Mouse (Mus musculus) liver, adult 2 months (tissue): ENCODE results near the gene Chaf1b. TPM values are rescaled to one million over a fixed set of nuclear protein-coding genes. Genes with fewer than 3 reads are reported as not detected.
A peak's percentile ranks its signal among the peaks of the same experiment; 100 is the strongest.

Source experiments
- DNase-seq: peaks from one replicate; pipeline ENCODE4 v3.0.0-alpha.2; 2011; ENCODE audit warnings: low read depth, low spot score; ENCODE audit errors: extremely low read depth
- H3K27ac ChIP-seq: fragments of 200-500 bp; replicated peaks from 2 replicates; pipeline ENCODE4 v1.5.1; 2012; ENCODE audit warnings: low read depth, mild to moderate bottlenecking, control low read depth, inconsistent platforms, low read length; ENCODE audit not compliant: insufficient read depth
- H3K27me3 ChIP-seq: fragments of 200-500 bp; 2 replicates; pipeline ENCODE4 v1.6.1; 2012; ENCODE audit warnings: mild to moderate bottlenecking, moderate library complexity, low read length, inconsistent platforms; ENCODE audit not compliant: control insufficient read depth, insufficient read depth
- H3K36me3 ChIP-seq: fragments of 200-500 bp; 2 replicates; pipeline ENCODE4 v1.6.1; 2012; ENCODE audit warnings: low read length, inconsistent platforms; ENCODE audit not compliant: control insufficient read depth, insufficient read depth
- H3K4me1 ChIP-seq: fragments of 200-500 bp; 2 replicates; pipeline ENCODE4 v1.6.1; 2011; ENCODE audit warnings: low read length; ENCODE audit not compliant: control insufficient read depth, insufficient read depth
- H3K4me3 ChIP-seq: fragments of 200-500 bp; 2 replicates; pipeline ENCODE4 v1.5.1; 2011; ENCODE audit warnings: low read depth, mild to moderate bottlenecking, control low read depth, low read length, moderate library complexity; ENCODE audit not compliant: insufficient read depth
- H3K79me2 ChIP-seq: fragments of 200-500 bp; 2 replicates; pipeline ENCODE4 v1.6.1; 2012; ENCODE audit warnings: inconsistent platforms, mild to moderate bottlenecking, low read length, moderate library complexity; ENCODE audit not compliant: control insufficient read depth, insufficient read depth
- H3K9ac ChIP-seq: fragments of 200-500 bp; 2 replicates; pipeline ENCODE4 v1.6.1; 2012; ENCODE audit warnings: low read depth, mild to moderate bottlenecking, control low read depth, inconsistent platforms, low read length
- CTCF ChIP-seq: fragments of 200-500 bp; IDR thresholded peaks from 2 replicates; pipeline ENCODE4 v1.5.1; 2011; ENCODE audit warnings: low read depth, low read length, control low read depth
- POLR2A ChIP-seq: fragments of 200-500 bp; IDR thresholded peaks from 2 replicates; pipeline ENCODE4 v1.6.1; 2011; ENCODE audit warnings: low read length, control low read depth; ENCODE audit not compliant: insufficient read depth; ENCODE audit errors: extremely low read depth
- WGBS: fragments of 180-500 bp; shearing (Covaris S2); methylation state at CpG from one replicate; pipeline ENCODE4 v1.1.7; 2018; 5-methylcytosine and 5-hydroxymethylcytosine counted together
- polyA plus RNA-seq: library from polyadenylated mRNA; depleted of rRNA; stranded (reverse); fragments of >200 nt; gene quantifications from 2 replicates; pipeline ENCODE4 v1.2.3, GENCODE M21; 2012; rRNA removed
- total RNA-seq: library from RNA; depleted of rRNA; stranded (reverse); fragments of >200 nt; gene quantifications from 2 replicates; pipeline ENCODE4 v1.2.3, GENCODE M21; 2014; rRNA removed

Chaf1b gene
- total RNA-seq (1.6 and 3.0 TPM in 2 replicates), polyA plus RNA-seq (0.81 and 1.1 TPM in 2 replicates)

DNA sequence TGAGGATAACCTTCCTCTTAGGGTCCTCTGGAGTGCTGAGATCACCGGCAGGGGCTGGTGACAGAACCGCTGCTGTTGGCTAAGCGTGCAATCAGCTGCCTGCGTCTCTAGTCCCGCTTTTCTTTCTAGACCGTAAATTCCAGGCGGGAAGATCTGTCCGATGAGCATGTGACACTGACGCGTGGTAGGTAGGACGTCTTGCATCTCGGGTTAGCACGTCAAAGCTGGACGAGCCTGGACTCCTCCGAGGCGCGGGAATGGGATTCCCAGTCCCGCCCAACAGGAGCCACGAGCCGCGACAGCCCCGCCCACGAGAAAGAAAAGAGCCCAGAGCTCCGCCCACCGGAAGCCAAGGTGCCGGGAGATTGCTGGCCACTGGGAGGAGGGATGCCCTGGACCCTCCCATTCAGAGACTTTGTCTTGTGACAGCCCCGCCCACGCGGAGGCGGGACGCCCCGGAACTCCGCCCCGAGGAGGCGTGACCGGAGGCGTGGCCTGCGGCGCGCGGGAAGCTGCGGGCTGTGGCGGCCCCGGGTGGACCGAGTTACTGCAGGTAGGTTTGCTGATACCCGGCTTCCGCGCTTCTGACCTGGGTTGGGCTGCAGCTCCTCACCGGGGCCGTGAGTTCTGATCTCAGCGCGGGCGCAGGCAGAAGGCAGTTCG lies at the start of gene Chaf1b:
Gene Chaf1b, plus strand, starts transcription at position 479 of the 663 bp plus-strand sequence.
- Histone ChIP-seq H3K9ac (peak within 1 kb of the TSS; percentile 52), H3K4me1 (0 out of 2 replicates have a peak, but pooled peaks cover 2% of the 10 kb centered on the region), H3K4me3 (peak within 1 kb of the TSS; percentile 78), H3K36me3 (no peaks in the 10 kb centered on the region), H3K27ac (no peak within 1 kb of the TSS), H3K27me3 (no peaks in the 10 kb centered on the region), H3K79me2 (no peaks in the 10 kb centered on the region)
- under 1% methylated on average over 54 of the region's 54 CpGs for WGBS
- no peak for TF ChIP-seq POLR2A
- TF ChIP-seq CTCF = peak; percentile 22
- peak; percentile 85 for DNase-seq

DNA sequence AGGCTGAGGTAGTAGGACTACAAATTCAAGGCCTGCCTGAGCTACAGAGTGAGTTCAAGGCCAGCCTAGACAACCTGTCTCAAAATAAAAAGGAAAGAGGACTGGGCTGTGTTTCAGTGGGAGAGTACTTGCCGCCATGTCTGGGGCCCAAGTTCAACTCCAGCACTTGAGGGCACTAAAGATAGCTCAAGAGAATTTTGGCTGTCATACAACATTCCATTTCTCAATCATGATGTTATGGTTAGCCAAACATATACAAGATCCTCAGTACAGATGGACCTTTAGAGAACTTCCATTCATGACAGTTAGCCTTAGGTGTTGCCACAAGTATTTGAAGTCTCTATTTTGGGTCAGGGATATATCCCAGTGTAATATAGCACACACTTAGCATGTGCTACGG lies 49.6 kb upstream of the Chaf1b start:
- Histone ChIP-seq H3K9ac (no peak overlapping the region), H3K4me3 (no peak overlapping the region), H3K27me3 (no peaks in the 10 kb centered on the region), H3K27ac (no peak overlapping the region), H3K4me1 (peaks cover 8% of the 10 kb centered on the region), H3K79me2 (peaks cover 56% of the 10 kb centered on the region), H3K36me3 (no peaks in the 10 kb centered on the region)
- peak; percentile 73 for DNase-seq
- no peak for TF ChIP-seq POLR2A
- no peak for TF ChIP-seq CTCF
- 55% methylated on average over 2 of the region's 2 CpGs for WGBS

DNA sequence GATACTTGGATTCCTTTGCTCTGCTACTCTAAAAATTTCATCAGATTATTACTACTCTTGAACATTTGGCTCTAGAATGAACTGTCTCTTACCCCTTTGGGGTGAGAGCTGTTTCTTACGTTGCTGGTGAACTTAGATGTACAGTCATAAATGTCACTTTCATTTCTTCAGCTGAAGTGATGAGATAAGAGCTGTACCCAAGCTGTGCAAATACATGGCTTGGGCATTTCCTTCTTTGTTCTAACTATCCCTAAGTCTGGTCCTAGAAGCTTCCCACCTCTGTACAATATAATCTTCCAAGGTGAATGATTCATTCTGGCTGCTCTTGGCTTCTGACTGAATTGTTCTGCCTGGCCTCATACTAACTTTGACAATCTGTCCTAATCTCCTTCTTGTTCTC lies 44.7 kb upstream of the Chaf1b start:
- 94% methylated on average over 1 of the region's 1 CpGs for WGBS
- TF ChIP-seq CTCF (no peak), POLR2A (no peak)
- Histone ChIP-seq H3K4me1 (peaks cover 3% of the 10 kb centered on the region), H3K27ac (no peak overlapping the region), H3K79me2 (peaks cover 47% of the 10 kb centered on the region), H3K9ac (no peak overlapping the region), H3K27me3 (no peaks in the 10 kb centered on the region), H3K36me3 (peaks cover 4% of the 10 kb centered on the region), H3K4me3 (no peak overlapping the region)
- DNase-seq = no peak

DNA sequence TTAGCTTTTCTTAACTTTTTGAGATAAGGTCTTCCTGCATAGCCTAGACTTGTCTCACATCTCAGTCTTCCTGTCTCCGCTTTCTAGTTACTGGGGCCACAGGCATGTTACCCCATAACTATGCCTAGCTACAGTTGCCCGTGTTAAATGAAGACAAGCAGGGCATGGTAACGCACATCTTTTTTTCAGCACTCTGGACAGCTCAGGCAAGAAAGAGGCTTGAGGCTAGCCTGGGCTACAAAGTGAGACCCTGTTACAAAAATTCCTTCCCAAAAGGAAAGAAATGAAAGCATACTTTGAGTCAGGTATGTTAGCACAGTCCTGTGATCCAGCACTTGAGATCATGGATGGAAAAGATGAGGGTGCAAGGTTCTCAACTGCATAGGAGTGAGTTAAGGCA lies 33.2 kb upstream of the Chaf1b start:
- no peaks in the 10 kb centered on the region for H3K4me1 ChIP-seq
- H3K27ac ChIP-seq = no peak overlapping the region
- H3K4me3 ChIP-seq = no peak overlapping the region
- H3K27me3 ChIP-seq = no peaks in the 10 kb centered on the region
- no peak for DNase-seq
- 93% methylated on average over 3 of the region's 3 CpGs for WGBS
- peaks cover 64% of the 10 kb centered on the region for H3K36me3 ChIP-seq
- TF ChIP-seq CTCF (no peak), POLR2A (no peak)
- no peak overlapping the region for H3K9ac ChIP-seq
- H3K79me2 ChIP-seq = no peaks in the 10 kb centered on the region; the same call in 1 of the 2 replicates

DNA sequence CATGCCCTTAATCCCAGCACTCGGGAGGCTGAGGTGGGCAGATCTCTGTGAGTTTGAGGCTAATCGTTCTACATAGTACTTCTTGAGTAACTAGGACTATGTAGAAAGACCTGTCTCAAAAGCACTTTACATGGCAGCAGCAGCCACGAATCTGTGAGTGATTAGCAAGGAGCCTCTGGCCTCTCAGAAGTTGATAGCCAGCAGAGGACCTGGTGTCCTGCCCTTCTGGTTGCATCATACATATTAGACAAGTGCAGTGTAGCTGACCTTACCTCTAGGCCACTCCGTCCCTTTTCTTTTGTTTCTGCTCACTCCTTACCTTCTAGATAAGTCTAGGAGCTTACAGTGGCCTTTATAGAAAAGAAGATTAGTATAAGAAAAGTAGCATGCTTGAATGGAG lies 23.7 kb upstream of the Chaf1b start:
- H3K4me3 ChIP-seq = no peak overlapping the region
- H3K4me1 ChIP-seq = peaks cover 13% of the 10 kb centered on the region
- H3K79me2 ChIP-seq = no peaks in the 10 kb centered on the region
- H3K9ac ChIP-seq = no peak overlapping the region
- H3K27me3 ChIP-seq = no peaks in the 10 kb centered on the region
- H3K27ac ChIP-seq = peak overlapping the region; percentile 58
- DNase-seq = peak; percentile 91
- TF ChIP-seq POLR2A (no peak), CTCF (no peak)
- 28% methylated on average over 4 of the region's 4 CpGs for WGBS
- peaks cover 52% of the 10 kb centered on the region for H3K36me3 ChIP-seq

DNA sequence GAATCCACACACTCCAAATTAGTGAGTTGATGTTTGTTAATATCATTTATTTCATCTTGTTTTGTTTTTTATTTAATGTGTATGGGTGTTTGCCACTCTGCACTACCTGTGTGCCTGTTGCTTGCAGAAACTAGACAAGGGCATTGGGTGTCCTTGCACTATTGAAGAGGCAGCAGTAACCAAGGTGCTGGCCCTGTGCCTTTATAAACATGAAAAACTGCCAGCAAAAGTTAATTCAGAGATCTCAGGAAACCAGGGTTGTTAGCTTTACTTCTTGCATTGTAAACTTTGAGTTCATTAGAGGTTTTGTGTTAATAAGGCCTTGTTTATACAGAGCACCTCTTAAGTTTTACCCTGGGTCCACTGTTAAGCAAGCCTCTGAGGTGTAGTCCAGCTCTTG lies 23.0 kb upstream of the Chaf1b start:
- peak; percentile 93 for DNase-seq
- H3K36me3 ChIP-seq = peaks cover 54% of the 10 kb centered on the region
- H3K9ac ChIP-seq = no peak overlapping the region
- H3K4me1 ChIP-seq = peaks cover 13% of the 10 kb centered on the region
- H3K79me2 ChIP-seq = no peaks in the 10 kb centered on the region
- TF ChIP-seq CTCF (no peak), POLR2A (no peak)
- peak overlapping the region; percentile 72 for H3K27ac ChIP-seq
- no peak overlapping the region for H3K4me3 ChIP-seq
- no peaks in the 10 kb centered on the region for H3K27me3 ChIP-seq
